Mouse (Mus musculus): Measurements from ENCODE around the gene B3galt6.

B3galt6 gene

DNA sequence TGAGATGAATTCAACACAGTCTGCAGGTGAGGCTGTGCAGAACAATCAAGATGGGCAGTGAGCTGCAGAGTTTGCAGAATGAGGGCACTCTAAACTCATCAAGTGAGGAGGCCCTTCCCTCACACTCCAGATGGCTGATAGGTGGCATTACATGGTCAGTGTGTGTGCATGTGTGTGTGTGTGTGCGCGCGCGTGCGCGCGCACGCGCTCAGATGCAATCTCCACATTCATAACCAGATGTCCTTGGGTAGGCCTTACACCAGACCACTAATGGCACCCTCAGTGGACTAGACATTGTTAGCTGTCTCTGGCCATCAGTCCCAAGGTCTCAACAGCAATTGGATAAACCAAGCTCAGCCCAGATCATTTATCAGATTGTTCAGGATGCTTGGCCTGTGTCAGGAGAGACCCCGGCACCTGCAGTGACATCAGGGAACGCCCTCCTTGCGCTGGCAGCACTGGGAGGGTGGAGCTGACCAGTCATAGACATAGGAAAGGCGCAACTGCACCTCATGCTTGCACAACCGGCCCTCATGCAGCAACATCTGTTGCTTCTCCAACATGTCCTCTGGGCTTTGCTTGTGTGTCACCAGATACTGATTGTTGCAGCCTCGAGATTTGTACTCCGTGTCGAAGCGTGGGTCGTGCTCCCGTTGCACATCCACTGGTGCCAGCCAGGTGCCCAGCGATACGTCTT, 1.1 kb downstream of the B3galt6 start:
- DNase-seq = no peak

DNA sequence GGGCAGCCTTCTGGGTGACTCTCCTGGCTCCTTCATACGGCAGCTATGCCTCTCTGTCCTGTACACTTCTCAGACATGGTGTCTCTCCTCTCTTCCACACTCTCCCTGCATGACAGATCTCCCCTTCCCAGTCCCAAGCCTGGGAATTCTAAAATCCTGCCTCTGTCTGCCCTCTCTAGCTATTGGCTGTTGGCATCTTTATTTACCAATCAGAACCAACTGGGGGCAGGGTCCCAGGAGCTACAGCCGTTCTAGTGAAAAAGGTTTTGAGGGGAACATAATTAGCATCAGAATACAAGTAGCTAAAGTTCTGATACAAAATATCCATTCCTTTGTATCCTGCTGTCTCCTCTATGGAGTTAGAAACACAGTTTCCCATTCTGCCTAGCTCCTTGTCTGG, 8.7 kb downstream of the B3galt6 start:
- DNase-seq = no peak

DNA sequence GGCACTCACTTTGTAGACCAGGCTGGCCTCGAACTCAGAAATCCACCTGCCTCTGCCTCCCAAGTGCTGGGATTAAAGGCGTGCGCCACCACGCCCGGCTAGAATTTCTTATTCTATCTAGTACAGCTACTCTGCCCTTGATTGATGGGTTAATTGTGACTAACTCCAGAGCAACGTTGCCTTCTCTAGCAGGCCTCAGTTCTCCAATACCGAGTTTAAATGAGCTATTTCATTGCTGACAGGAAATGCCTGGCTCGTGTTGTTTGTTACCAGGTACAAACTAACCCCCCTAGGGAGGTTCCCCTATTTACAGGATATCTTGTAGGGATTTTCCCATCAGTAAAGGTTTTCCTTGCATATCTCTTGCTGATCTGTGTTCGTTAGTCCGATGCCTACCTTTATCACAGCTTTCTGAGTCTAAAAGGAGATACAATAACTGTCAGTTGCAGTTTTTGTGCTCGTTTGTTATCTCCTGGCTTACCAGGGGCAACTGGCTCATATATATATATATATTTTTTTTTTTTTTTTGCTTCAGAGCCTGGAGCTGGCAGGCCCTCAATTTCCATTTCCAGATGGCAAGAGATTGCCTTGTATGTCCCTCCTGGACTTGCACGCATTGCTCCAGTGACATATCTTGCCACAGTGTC, 10.9 kb downstream of the B3galt6 start:
- DNase-seq = no peak

DNA sequence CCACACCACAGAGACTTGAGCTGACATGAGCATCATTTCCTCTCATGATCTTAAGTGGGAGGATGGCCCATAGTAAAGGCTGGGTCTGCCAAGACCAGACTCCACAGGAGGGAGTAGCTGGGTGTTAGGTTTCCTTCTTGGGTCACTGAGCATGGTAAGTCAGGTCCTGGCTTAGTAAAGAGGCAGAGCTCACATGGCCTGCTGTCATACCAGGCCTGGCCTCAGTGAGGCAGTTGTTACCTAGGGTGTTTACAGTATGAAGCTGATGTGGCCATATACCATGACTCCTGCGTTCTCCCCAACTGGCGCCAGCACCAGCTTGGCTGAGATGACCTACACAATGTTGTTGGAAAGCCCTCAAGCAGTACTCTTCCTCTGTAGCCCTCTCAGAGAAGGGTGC, 19.2 kb downstream of the B3galt6 start:
- no peak for DNase-seq

DNA sequence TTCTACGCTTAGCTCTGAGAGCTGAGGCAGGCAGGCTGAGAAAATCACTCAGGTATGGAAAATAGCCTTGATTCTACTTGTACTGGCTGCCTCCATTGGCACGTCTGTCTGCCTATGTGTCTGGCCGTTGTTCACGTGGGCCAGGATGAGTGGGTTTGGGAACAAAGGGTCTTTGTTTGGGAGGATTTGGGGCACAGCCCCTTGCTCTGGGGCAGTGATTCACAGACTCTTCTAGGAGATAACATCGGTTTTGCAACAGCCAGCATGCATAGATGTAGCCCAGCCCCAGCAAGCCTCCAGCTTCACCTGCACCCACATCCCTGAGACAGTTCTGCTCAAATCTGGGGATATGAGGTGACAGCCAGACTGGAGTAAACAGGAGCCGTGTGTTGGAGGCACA, 19.8 kb downstream of the B3galt6 start:
- no peak for DNase-seq

DNA sequence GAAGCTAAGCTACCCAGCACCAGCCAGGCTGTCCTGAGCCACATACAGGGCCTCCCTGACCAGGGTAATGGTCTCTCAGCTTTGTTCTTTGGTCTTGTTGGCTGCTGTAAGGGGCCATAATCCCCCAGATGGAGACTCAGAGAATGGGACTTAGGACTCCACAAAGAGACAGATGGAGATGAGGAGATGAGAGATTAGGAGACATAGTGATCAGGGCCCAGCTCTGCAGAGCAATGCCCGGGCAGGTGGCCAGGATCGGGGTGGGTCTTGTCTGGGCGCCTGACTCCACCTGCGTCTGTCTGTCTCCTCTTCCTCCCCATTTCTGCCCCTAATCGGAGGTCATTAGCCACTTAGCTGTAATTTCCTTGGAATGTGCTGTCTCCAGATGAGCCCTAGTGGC, 22.2 kb downstream of the B3galt6 start:
- no peak for DNase-seq

DNA sequence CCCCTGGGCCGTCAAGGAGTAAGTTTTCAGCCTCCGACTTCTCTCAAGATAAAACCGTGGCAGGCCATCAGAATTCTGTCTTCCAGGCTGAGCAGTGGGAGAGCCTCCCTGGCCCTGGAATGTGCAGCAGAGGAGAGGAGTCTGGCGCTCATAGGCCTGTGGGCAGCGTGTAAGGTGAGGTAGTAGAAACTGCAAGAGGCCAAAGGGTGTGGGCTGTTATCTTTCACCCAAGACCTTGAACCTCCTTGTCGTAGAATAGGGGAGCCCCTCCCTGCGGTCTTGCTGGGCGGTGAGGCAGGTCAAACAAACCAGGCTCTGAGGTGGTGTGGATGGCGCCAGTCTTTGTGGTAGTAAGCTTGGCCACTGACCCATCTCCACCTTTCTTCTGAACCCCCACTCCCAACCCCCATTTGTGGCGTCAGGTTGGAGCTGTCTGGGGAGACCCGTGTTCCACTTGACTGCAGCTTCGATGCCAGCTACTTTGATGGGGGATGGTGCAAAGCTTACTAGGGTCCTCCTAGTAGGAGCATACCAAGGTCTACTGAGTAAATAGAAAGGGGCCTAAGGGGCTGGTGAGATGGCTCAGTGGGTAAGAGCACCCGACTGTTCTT, 23.3 kb downstream of the B3galt6 start:
- no peak for DNase-seq

DNA sequence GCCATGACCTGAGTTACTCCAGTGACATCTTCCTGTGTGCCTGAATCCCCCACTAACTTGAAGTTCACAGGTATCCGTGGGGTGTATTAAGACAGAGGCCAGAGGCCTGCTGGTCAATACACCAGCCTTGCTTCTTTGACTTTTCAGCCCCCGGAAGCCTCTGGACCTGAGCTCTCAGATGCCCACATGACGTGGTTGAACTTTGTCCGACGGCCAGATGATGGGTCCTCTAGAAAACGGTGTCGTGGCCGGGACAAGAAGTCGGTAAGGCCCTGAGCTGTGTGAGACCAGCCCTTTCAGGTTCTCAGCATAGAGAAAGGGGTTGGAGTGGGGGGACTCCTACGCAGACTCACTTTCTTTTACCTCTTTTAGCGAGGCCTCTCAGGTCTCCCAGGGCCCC, 28.1 kb downstream of the B3galt6 start:
- DNase-seq = no peak

DNA sequence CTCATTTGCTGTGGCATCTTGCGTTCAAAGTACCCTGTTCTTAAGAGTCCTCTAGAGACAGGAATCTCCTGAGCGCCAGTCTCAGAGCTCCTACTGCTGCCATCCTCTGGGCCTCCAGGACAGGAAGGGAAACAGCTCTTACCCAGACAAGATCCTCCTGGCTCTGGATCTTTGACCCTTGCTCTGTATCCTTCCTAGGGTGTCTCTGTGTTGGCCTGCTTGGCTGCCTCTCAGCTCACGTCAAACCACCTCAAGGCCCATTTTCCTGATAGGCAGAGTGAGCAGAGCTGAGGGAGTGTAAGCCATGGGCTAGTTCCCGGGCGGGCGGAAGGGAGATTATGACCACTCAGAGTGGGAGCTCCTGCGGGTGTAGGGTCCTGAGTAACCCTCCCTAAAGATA, 29.3 kb downstream of the B3galt6 start:
- DNase-seq = no peak

DNA sequence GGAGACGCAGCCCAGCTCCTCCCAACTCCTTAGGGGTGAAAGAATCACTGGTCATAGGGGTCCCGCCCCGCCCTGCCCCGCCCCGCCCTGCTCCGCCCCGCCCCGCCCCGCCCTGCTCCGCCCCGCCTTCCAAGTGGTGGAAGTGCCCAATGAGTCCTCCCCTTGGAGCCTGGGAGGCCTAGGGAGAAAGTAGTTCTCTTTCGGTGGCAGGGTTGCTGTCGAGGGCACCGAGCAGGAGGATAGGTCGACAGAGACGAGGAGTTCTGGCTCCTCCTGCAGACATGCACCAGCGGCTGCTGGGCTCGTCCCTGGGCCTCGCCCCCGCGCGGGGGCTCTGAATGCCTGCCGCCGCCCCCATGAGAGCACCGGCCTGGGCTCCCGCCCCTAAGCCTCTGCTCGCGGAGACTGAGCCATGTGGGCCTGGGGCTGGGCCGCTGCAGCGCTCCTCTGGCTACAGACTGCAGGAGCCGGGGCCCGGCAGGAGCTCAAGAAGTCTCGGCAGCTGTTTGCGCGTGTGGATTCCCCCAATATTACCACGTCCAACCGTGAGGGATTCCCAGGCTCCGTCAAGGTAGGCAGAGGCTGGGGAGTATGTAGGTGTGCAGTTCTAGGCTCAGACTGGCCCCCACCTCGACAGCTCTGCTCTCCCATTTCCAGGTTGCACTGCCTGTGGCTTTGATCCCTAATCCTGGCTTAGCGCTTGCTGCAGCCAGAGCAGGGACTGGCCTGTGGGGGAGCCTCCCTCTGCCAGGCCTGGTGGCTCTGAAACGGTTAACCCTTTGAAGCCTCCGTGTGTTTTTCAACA, 30.1 kb downstream of the B3galt6 start, which contains the start of gene C1qtnf12:
TSS of gene C1qtnf12 (plus strand) at position 152 of the 805 bp plus-strand sequence.
- DNase-seq = peak in 1 of 2 experiments; percentile 12

DNA sequence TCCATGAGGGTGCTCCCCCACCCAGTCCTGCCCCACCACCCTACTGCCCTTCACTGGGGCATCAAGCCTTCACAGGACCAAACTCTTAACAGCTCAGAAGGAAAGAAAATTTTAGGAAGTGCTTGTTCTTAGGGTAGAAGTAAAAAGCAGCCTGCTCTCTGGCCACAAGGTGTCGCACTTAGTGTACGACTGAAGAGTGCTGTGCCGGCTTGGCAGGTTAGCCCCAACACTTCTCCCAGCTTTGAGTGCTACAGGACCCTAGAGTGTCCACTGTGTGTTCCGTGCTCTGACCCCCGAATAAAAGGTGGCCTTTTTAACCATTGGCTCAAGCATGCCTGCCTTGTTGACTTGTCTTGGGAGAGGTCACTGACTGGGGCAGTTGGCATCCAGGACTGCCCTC, 33.2 kb downstream of the B3galt6 start:
- DNase-seq = peak; percentile 50 to 68

DNA sequence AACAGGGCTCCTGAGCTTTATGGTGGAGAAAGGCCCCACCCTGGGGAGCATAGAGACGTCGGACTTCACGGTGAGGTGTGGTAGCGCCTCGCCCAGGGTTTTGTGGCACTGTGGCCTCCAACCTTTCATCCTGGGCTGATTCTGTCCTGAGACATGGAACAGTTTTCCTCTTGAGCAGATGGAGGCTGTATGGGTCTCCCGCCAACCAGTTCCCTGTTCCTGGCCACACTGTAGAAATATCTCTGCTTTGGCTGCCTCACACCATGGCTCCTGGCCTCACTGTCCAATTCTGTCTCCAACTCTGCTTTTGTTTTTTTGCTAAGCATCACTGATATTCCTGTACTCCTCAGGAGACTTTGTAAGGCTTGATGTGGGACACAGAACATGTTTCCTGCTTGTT, 37.0 kb downstream of the B3galt6 start:
- DNase-seq = no peak

DNA sequence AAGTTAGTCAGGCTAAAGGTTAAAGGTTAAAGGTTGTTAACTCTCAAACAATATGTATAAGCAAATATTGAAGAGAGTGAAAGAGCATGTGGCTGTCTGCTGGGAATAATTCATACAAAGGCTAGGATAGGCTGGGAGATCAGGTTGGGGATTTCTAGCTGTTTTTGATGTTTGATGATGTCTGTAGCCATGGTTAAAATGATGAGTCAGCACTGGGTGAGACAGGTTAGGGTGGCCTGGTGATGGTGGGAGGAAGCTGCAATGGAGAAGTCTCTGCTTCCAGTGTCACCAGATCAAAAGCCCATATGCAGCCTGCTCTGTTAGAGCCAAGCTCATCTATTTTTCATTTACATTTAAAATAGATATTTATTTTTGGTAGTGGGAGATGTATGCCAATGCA, 45.4 kb downstream of the B3galt6 start:
- DNase-seq = no peak

DNA sequence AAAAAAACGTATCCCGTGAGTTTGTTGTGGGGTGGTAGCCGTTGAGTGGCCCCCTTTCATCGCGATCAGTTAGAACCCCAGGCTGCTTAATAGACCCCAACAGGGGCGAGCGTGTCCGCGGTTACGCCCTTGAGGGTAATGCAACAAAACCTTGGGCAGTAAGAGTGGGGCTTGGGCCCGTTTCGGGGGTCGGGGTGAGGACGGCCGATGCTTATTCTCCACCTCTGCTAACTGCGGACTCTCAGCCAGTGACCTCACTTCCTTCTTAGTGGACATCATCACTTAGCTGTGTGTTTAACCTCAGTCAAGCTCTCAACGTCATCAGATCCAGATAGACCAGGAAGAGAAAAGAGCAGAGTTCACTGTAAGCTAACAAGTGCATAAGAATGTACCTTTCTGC, 48.2 kb downstream of the B3galt6 start:
- peak in 1 of 2 experiments; percentile 12 for DNase-seq

DNA sequence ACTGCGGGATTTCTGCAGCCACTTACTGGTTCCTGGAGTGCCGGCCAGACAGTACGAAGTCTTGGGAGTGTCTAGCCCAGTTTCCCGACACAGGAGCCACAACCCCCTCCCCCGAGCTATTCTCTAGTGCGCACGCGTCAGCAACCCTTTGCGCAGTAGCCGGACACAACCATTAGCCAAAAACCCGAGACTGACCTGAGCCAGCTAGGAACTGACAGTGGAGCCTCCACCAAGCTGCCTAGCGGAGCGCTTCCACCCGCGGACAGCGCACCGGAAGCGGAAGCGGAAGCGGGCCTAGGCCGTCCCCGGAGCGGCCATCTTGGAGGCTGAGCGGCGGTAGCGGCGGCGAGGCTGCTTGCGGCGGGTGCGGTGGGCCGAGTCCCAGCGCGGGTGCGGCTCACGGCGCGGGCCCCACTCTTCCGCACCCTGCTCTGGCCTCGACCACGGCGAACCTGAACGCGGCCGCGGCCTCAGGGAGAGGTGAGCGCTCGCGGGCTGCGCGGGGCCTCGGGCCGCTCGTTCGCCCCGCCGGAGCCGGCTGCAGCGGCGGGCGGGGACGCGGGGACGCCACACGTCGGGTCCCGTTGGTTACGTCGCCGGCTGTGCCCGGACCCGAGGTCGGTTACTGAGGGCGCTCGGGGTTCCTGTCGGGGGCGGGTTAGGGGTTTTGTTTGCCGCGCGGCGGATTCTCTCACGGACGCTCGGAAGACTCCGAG, 48.8 kb downstream of the B3galt6 start, which contains the start of gene Ube2j2:
TSS of gene Ube2j2 (plus strand) at position 298 of the 716 bp plus-strand sequence.
- peak; percentile 86 to 94 for DNase-seq

DNA sequence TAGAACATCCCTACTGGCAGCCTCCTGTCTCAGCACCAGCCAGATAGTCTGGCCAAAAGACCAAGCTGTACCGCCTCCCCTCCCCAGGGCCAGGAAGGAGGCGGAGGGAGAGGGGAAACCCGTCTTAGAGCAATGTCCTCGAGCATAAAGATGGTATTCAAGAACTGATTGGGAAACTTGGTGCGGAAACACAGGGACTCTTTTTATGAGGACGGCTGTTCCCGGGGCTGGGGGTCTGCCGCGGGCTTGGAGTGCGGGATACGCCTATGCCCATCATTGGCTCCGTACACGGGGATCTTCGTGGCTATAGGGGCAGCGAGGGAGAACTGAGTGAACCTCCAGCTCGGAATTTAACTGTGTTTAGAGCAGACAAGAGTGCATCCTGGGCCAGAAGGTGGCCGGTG, 49.4 kb downstream of the B3galt6 start:
- DNase-seq = no peak

All from spleen, adult 18-20 months (tissue).